Mouse (Mus musculus) bone marrow macrophage, adult 2 months (primary cell): ENCODE measurements at regions not wholly inside any gene's neighbourhood (a gene's known extent, or its start where the extent isn't known, plus 50 kb on each side); places are given as distances from the start of the nearest gene placed in this dataset.

Experiments
- H3K27ac ChIP-seq: 2 replicates; pipeline ENCODE4 v1.5.1; 2012; ENCODE audit warnings: low read depth, low read length; ENCODE audit not compliant: insufficient read depth
- H3K4me1 ChIP-seq: 2 replicates; pipeline ENCODE4 v1.6.1; 2012; ENCODE audit warnings: low read length; ENCODE audit not compliant: control insufficient read depth, insufficient read depth
- H3K4me3 ChIP-seq: 2 replicates; pipeline ENCODE4 v1.5.1; 2012; ENCODE audit warnings: mild to moderate bottlenecking, low read length, moderate library complexity; ENCODE audit not compliant: insufficient read depth
- CTCF ChIP-seq: IDR thresholded peaks from 2 replicates; pipeline ENCODE4 v1.5.1; 2012; ENCODE audit warnings: low read depth, mild to moderate bottlenecking, low read length, moderate library complexity
- POLR2A ChIP-seq: IDR thresholded peaks from 2 replicates; pipeline ENCODE4 v1.6.1; 2012; ENCODE audit warnings: mild to moderate bottlenecking, low read depth, low read length, borderline replicate concordance

GRCm38 (mm10) chr9:61669729-61670520, 244.4 kb downstream of the Rplp1 start:
- no peak overlapping the region for H3K4me3 ChIP-seq
- peaks cover 29% of the 10 kb centered on the region for H3K4me1 ChIP-seq
- TF ChIP-seq POLR2A (no peak), CTCF (no peak)
- no peak overlapping the region for H3K27ac ChIP-seq

GRCm38 (mm10) chr9:61668723-61669122, 245.6 kb downstream of the Rplp1 start:
- H3K4me3 ChIP-seq = no peak overlapping the region
- no peak overlapping the region for H3K27ac ChIP-seq
- peaks cover 29% of the 10 kb centered on the region for H3K4me1 ChIP-seq
- TF ChIP-seq POLR2A = no peak

GRCm38 (mm10) chr9:61668157-61668697, 246.1 kb downstream of the Rplp1 start:
- TF ChIP-seq POLR2A = no peak
- TF ChIP-seq CTCF = no peak
- peaks cover 29% of the 10 kb centered on the region for H3K4me1 ChIP-seq
- H3K4me3 ChIP-seq = no peak overlapping the region
- no peak overlapping the region for H3K27ac ChIP-seq

- TF ChIP-seq POLR2A = no peak
- TF ChIP-seq CTCF = no peak
- H3K4me1 ChIP-seq = peaks cover 29% of the 10 kb centered on the region
- no peak overlapping the region for H3K27ac ChIP-seq
- H3K4me3 ChIP-seq = no peak overlapping the region
These were observed 246.8 kb downstream of the Rplp1 start for GRCm38 (mm10) chr9:61667453-61668074.

GRCm38 (mm10) chr9:61666761-61667332, 247.5 kb downstream of the Rplp1 start:
- peaks cover 29% of the 10 kb centered on the region for H3K4me1 ChIP-seq
- H3K27ac ChIP-seq = no peak overlapping the region
- H3K4me3 ChIP-seq = no peak overlapping the region
- TF ChIP-seq POLR2A (no peak), CTCF (no peak)

- TF ChIP-seq CTCF (no peak), POLR2A (no peak)
- Histone ChIP-seq H3K4me1 (peaks cover 31% of the 10 kb centered on the region), H3K27ac (no peak overlapping the region), H3K4me3 (no peak overlapping the region)
These were observed 248.2 kb downstream of the Rplp1 start for GRCm38 (mm10) chr9:61666118-61666517.

GRCm38 (mm10) chr9:61665254-61665653, 249.1 kb downstream of the Rplp1 start:
- peaks cover 24% of the 10 kb centered on the region for H3K4me1 ChIP-seq

GRCm38 (mm10) chr9:61664000-61664622, 250.2 kb downstream of the Rplp1 start:
- TF ChIP-seq POLR2A = no peak
- no peak for TF ChIP-seq CTCF
- H3K27ac ChIP-seq = no peak overlapping the region
- H3K4me3 ChIP-seq = no peak overlapping the region
- peaks cover 14% of the 10 kb centered on the region for H3K4me1 ChIP-seq

More at GRCm38 (mm10) chr9:61665254-61665653, 249.1 kb downstream of the Rplp1 start:
- no peak for TF ChIP-seq POLR2A
- TF ChIP-seq CTCF = no peak
- Histone ChIP-seq H3K4me3 (no peak overlapping the region), H3K27ac (no peak overlapping the region)
